Mouse (Mus musculus) liver, embryonic 14.5 days (tissue): ENCODE results near the gene Igfbp2. TPM values are rescaled to one million over a fixed set of nuclear protein-coding genes. Genes with fewer than 3 reads are reported as not detected.

Experiments used
- ATAC-seq: fragments of 200-750 bp; cut with Nextera tagmentation; 2 replicates; pipeline ENCODE4 v1.8.0; 2017; ENCODE audit warnings: moderate number of reproducible peaks, mild to moderate bottlenecking, moderate library complexity; ENCODE audit not compliant: insufficient read depth
- DNase-seq, 3 experiments: peaks; one replicate each; pipeline ENCODE4 v3.0.0-alpha.2; 2012 to 2013; ENCODE audit warnings: low read depth in 3 of 3, low spot score in 3 of 3
- H3K27ac ChIP-seq: fragments of 300-500 bp; sonication (generic); 2 replicates; pipeline ENCODE4 v1.5.1; 2014; ENCODE audit warnings: moderate library complexity, mild to moderate bottlenecking, control low read depth, inconsistent platforms
- H3K27me3 ChIP-seq: fragments of 300-500 bp; sonication (generic); 2 replicates; pipeline ENCODE4 v1.6.1; 2014; ENCODE audit warnings: mild to moderate bottlenecking, low read length, moderate library complexity; ENCODE audit not compliant: control insufficient read depth, insufficient read depth
- H3K36me3 ChIP-seq: fragments of 300-500 bp; sonication (generic); replicated peaks from 2 replicates; pipeline ENCODE4 v1.6.1; 2014; ENCODE audit warnings: low read depth; ENCODE audit not compliant: control insufficient read depth, insufficient read depth
- H3K4me1 ChIP-seq, 2 experiments: fragments of 200-500 bp in 1 of 2; fragments of 300-500 bp in 1 of 2; sonication (generic) in 1 of 2; replicated peaks; 2 replicates each; pipeline ENCODE4 v1.6.1; 2012 to 2014; ENCODE audit warnings: antibody characterized with exemption in 1 of 2, inconsistent platforms in 1 of 2, low read length in 1 of 2; ENCODE audit not compliant: control insufficient read depth in 2 of 2, insufficient read depth in 2 of 2
- H3K4me2 ChIP-seq: fragments of 300-500 bp; sonication (generic); 2 replicates; pipeline ENCODE4 v1.6.1; 2014; ENCODE audit warnings: low read depth, mild to moderate bottlenecking, control low read depth, moderate library complexity
- H3K4me3 ChIP-seq, 2 experiments: fragments of 200-500 bp in 1 of 2; fragments of 300-500 bp in 1 of 2; sonication (generic) in 1 of 2; 2 replicates each; pipeline ENCODE4 v1.5.1; 2012 to 2014; ENCODE audit warnings: low read depth in 2 of 2, low read length in 2 of 2, mild to moderate bottlenecking in 2 of 2, control low read depth in 1 of 2, inconsistent platforms in 1 of 2, moderate library complexity in 1 of 2; ENCODE audit not compliant: insufficient read depth in 1 of 2
- H3K9ac ChIP-seq: fragments of 300-500 bp; sonication (generic); replicated peaks from 2 replicates; pipeline ENCODE4 v1.6.1; 2014; ENCODE audit warnings: mild to moderate bottlenecking, control low read depth, moderate library complexity
- H3K9me3 ChIP-seq: fragments of 300-500 bp; sonication (generic); 2 replicates; pipeline ENCODE4 v1.6.1; 2016; ENCODE audit warnings: low read length, mixed read lengths; ENCODE audit not compliant: control insufficient read depth
- CTCF ChIP-seq: IDR thresholded peaks from 2 replicates; pipeline ENCODE4 v1.5.1; 2016; ENCODE audit warnings: antibody characterized with exemption, low read depth, control low read depth
- EP300 ChIP-seq: IDR thresholded peaks from 2 replicates; pipeline ENCODE4 v1.6.1; 2016; ENCODE audit warnings: antibody characterized with exemption, low read depth
- WGBS: fragments of 180-500 bp; shearing (Covaris S2); extraction: QIAGEN DNeasy Blood & Tissue Kit; methylation state at CpG from one replicate; pipeline ENCODE4 v1.1.7; 2014; ENCODE audit not compliant: insufficient replicate concordance; 5-methylcytosine and 5-hydroxymethylcytosine counted together
- polyA plus RNA-seq, 2 experiments: library from polyadenylated mRNA; depleted of rRNA in 1 of 2; stranded (reverse) in 1 of 2; unstranded in 1 of 2; fragments of >200 nt; fragmentation: Nextera tagmentation in 1 of 2; extraction: Ambion mirVana in 1 of 2; gene quantifications; 2 replicates each; pipeline versions ENCODE4 v1.2.1 to v1.2.3; 2012 to 2014

The Igfbp2 gene
- polyA plus RNA-seq, 2 experiments = 2.3 to 2.4 TPM

- WGBS = 51% methylated on average over 25 of the region's 25 CpGs
- H3K27me3 ChIP-seq = peaks cover 27% of the 10 kb centered on the region
Measured at GRCm38 (mm10) chr1:72878473-72879318, 54.4 kb downstream of the Igfbp2 start.

GRCm38 (mm10) chr1:72879319-72879634 lies 55.0 kb downstream of the Igfbp2 start:
- no peak overlapping the region for H3K4me3 ChIP-seq
- TF ChIP-seq EP300 (no peak), CTCF (peak; percentile 36; the same call in 1 of the 2 replicates)
- no peak overlapping the region for H3K27ac ChIP-seq
- H3K27me3 ChIP-seq = peaks cover 21% of the 10 kb centered on the region
- ATAC-seq = no peak
- no peaks in the 10 kb centered on the region for H3K4me1 ChIP-seq
- H3K36me3 ChIP-seq = no peaks in the 10 kb centered on the region
- WGBS = 32% methylated on average over 4 of the region's 4 CpGs
- no peak overlapping the region for H3K9ac ChIP-seq
- H3K4me2 ChIP-seq = no peak overlapping the region
- no peak for DNase-seq
- H3K9me3 ChIP-seq = no peaks in the 10 kb centered on the region

More at GRCm38 (mm10) chr1:72878473-72879318, 54.4 kb downstream of the Igfbp2 start:
- Histone ChIP-seq H3K4me1 (no peaks in the 10 kb centered on the region), H3K36me3 (no peaks in the 10 kb centered on the region), H3K4me2 (no peak overlapping the region), H3K9me3 (no peaks in the 10 kb centered on the region), H3K4me3 (no peak overlapping the region), H3K9ac (no peak overlapping the region), H3K27ac (no peak overlapping the region)
- TF ChIP-seq CTCF (no peak), EP300 (no peak)
- ATAC-seq (no peak), DNase-seq (no peak)

GRCm38 (mm10) chr1:72885111-72885818 lies 61.0 kb downstream of the Igfbp2 start:
- no peaks in the 10 kb centered on the region for H3K36me3 ChIP-seq
- H3K27ac ChIP-seq = no peak overlapping the region
- H3K4me3 ChIP-seq = no peak overlapping the region
- no peak for ATAC-seq
- TF ChIP-seq CTCF (no peak), EP300 (no peak)
- DNase-seq = no peak
- 62% methylated on average over 11 of the region's 11 CpGs for WGBS
- H3K9me3 ChIP-seq = no peaks in the 10 kb centered on the region
- no peaks in the 10 kb centered on the region for H3K4me1 ChIP-seq
- H3K27me3 ChIP-seq = no peaks in the 10 kb centered on the region
- H3K4me2 ChIP-seq = no peak overlapping the region
- no peak overlapping the region for H3K9ac ChIP-seq

DNA sequence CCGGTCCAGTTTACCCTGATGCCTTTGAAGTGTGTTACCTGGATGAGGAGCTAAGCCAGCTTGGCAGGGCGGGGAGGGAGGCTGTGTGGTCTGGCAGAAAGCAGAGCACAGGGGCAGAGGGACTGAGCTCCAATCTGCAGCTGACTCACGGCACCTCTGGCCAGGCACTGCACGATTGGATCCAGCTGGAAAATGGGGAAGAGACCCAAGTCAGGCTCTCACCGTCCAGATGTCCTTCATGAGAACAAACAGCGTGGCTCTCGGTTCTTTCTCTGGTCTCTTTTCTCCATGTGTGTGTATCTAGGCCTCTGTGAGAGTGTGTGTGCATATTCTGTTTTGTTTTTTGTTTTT lies 61.5 kb downstream of the Igfbp2 start:
- 61% methylated on average over 7 of the region's 7 CpGs for WGBS
- no peaks in the 10 kb centered on the region for H3K27me3 ChIP-seq
- DNase-seq (no peak), ATAC-seq (no peak)
- no peak overlapping the region for H3K4me2 ChIP-seq
- H3K9ac ChIP-seq = no peak overlapping the region
- TF ChIP-seq CTCF = no peak
- no peak for TF ChIP-seq EP300
- no peaks in the 10 kb centered on the region for H3K36me3 ChIP-seq
- H3K4me1 ChIP-seq = no peaks in the 10 kb centered on the region
- no peaks in the 10 kb centered on the region for H3K9me3 ChIP-seq
- H3K4me3 ChIP-seq = no peak overlapping the region
- H3K27ac ChIP-seq = no peak overlapping the region

DNA sequence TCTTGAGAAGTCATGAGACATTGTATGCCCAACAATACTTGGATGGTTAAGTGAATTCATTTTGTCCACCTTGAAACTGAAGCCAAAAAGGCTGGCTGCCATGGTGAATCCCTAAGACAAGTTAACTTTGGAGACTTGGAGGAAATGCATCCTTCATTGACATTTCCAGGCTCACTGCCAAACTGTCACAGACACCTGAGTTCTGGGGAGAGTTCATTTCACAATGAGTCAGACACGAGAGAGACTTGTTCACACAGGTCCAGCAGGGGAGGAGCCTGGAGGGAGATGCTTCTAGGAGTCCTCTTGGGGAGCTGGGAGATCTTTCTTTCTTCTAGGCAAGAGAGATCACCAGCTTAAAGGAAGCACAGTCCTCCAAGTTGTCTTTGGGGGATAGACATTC lies 63.6 kb downstream of the Igfbp2 start:
- no peak overlapping the region for H3K27ac ChIP-seq
- no peak for DNase-seq
- H3K4me1 ChIP-seq = no peaks in the 10 kb centered on the region
- no peaks in the 10 kb centered on the region for H3K9me3 ChIP-seq
- 29% methylated on average over 1 of the region's 1 CpGs for WGBS
- no peaks in the 10 kb centered on the region for H3K27me3 ChIP-seq
- no peaks in the 10 kb centered on the region for H3K36me3 ChIP-seq
- H3K9ac ChIP-seq = no peak overlapping the region
- H3K4me2 ChIP-seq = no peak overlapping the region
- H3K4me3 ChIP-seq = no peak overlapping the region
- no peak for TF ChIP-seq EP300
- TF ChIP-seq CTCF = no peak
- no peak for ATAC-seq
